Mouse (Mus musculus) midbrain, embryonic 13.5 days (tissue): ENCODE results near the gene Nog. TPM values are rescaled to one million over a fixed set of nuclear protein-coding genes. Genes with fewer than 3 reads are reported as not detected.

Experiments
- ATAC-seq: fragments of 200-750 bp; cut with Nextera tagmentation; 2 replicates; pipeline ENCODE4 v1.8.0; 2017; ENCODE audit warnings: mild to moderate bottlenecking, moderate TSS enrichment, moderate library complexity
- H3K27ac ChIP-seq: fragments of 300-500 bp; sonication (generic); 2 replicates; pipeline ENCODE4 v1.5.1; 2015; ENCODE audit warnings: inconsistent platforms, mild to moderate bottlenecking, moderate library complexity
- H3K27me3 ChIP-seq: fragments of 300-500 bp; sonication (generic); 2 replicates; pipeline ENCODE4 v1.6.1; 2015; ENCODE audit warnings: mild to moderate bottlenecking, inconsistent platforms
- H3K36me3 ChIP-seq: fragments of 300-500 bp; sonication (generic); 2 replicates; pipeline ENCODE4 v1.6.1; 2015; ENCODE audit warnings: mild to moderate bottlenecking, inconsistent platforms
- H3K4me1 ChIP-seq: fragments of 300-500 bp; sonication (generic); replicated peaks from 2 replicates; pipeline ENCODE4 v1.6.1; 2015; ENCODE audit warnings: inconsistent platforms
- H3K4me2 ChIP-seq: fragments of 300-500 bp; sonication (generic); replicated peaks from 2 replicates; pipeline ENCODE4 v1.6.1; 2015; ENCODE audit warnings: moderate library complexity, mild to moderate bottlenecking, inconsistent platforms
- H3K4me3 ChIP-seq: fragments of 300-500 bp; sonication (generic); replicated peaks from 2 replicates; pipeline ENCODE4 v1.5.1; 2015; ENCODE audit warnings: mild to moderate bottlenecking, inconsistent platforms
- H3K9ac ChIP-seq: fragments of 300-500 bp; sonication (generic); replicated peaks from 2 replicates; pipeline ENCODE4 v1.6.1; 2015; ENCODE audit warnings: mild to moderate bottlenecking, inconsistent platforms
- H3K9me3 ChIP-seq: fragments of 300-500 bp; sonication (generic); 2 replicates; pipeline ENCODE4 v1.6.1; 2016; ENCODE audit warnings: mild to moderate bottlenecking, inconsistent platforms
- WGBS: fragments of 180-500 bp; shearing (Covaris S2); methylation state at CpG from one replicate; pipeline ENCODE4 v1.1.7; 2015; 5-methylcytosine and 5-hydroxymethylcytosine counted together
- polyA plus RNA-seq: library from polyadenylated mRNA; unstranded; fragments of >200 nt; fragmentation: Nextera tagmentation; extraction: Ambion mirVana; gene quantifications from 2 replicates; pipeline ENCODE4 v1.2.1, GENCODE M21; 2015

Nog gene
- polyA plus RNA-seq, 1 experiment from 2014 or later, result 3.2 TPM

- Histone ChIP-seq H3K9me3 (peaks cover 4% of the 10 kb centered on the region; the same call in 1 of the 2 replicates), H3K4me3 (peak overlapping the region; percentile 53), H3K4me1 (peaks cover 24% of the 10 kb centered on the region), H3K4me2 (peak overlapping the region; percentile 92), H3K27me3 (0 out of 2 replicates have a peak, but pooled peaks cover 4% of the 10 kb centered on the region), H3K9ac (no peak overlapping the region), H3K27ac (peak overlapping the region; percentile 82; the same call in 1 of the 2 replicates), H3K36me3 (no peaks in the 10 kb centered on the region)
- peak; percentile 70 for ATAC-seq
- 2% methylated on average over 14 of the region's 16 CpGs for WGBS
Observed at GRCm38 (mm10) chr11:89303421-89303820, 1.3 kb upstream of the Nog start.

GRCm38 (mm10) chr11:89302816-89303180 is 666 bp upstream of the Nog start:
- H3K27me3 ChIP-seq, result 0 out of 2 replicates have a peak, but pooled peaks cover 3% of the 10 kb centered on the region
- H3K27ac ChIP-seq, result peak overlapping the region; percentile 82
- peak overlapping the region; percentile 92 for H3K4me2 ChIP-seq
- peaks cover 4% of the 10 kb centered on the region; the same call in 1 of the 2 replicates for H3K9me3 ChIP-seq
- peak overlapping the region; percentile 53 for H3K4me3 ChIP-seq
- peak; percentile 72 for ATAC-seq
- no peaks in the 10 kb centered on the region for H3K36me3 ChIP-seq
- peak overlapping the region; percentile 78 for H3K9ac ChIP-seq
- WGBS, result 0% methylated on average over 9 of the region's 29 CpGs
- peaks cover 29% of the 10 kb centered on the region for H3K4me1 ChIP-seq

GRCm38 (mm10) chr11:89301331-89302055 is 639 bp downstream of the Nog start:
- Histone ChIP-seq H3K9me3 (peaks cover 3% of the 10 kb centered on the region; the same call in 1 of the 2 replicates), H3K36me3 (no peaks in the 10 kb centered on the region), H3K27ac (peak overlapping the region; percentile 82), H3K27me3 (peaks cover 3% of the 10 kb centered on the region), H3K4me3 (peak overlapping the region; percentile 53), H3K4me2 (peak overlapping the region; percentile 92), H3K4me1 (peaks cover 34% of the 10 kb centered on the region), H3K9ac (peak overlapping the region; percentile 78)
- WGBS, result 1% methylated on average over 53 of the region's 53 CpGs
- ATAC-seq, result peak; percentile 8; the same call in 1 of the 2 replicates

GRCm38 (mm10) chr11:89299784-89300775 is 2.1 kb downstream of the Nog start:
- H3K36me3 ChIP-seq, result no peaks in the 10 kb centered on the region
- peaks cover 34% of the 10 kb centered on the region for H3K4me1 ChIP-seq
- H3K27me3 ChIP-seq, result peaks cover 16% of the 10 kb centered on the region
- ATAC-seq, result no peak
- no peaks in the 10 kb centered on the region for H3K9me3 ChIP-seq
- H3K4me2 ChIP-seq, result peak overlapping the region; percentile 65
- H3K9ac ChIP-seq, result 0 out of 2 replicates have a peak overlapping the region, but pooled peaks have one; percentile 32
- 0 out of 2 replicates have a peak overlapping the region, but pooled peaks have one; percentile 57 for H3K27ac ChIP-seq
- WGBS, result under 1% methylated on average over 25 of the region's 26 CpGs
- H3K4me3 ChIP-seq, result peak overlapping the region; percentile 38

GRCm38 (mm10) chr11:89299116-89299783 is 2.9 kb downstream of the Nog start:
- Histone ChIP-seq H3K9me3 (no peaks in the 10 kb centered on the region), H3K4me2 (peak overlapping the region; percentile 65), H3K4me1 (peaks cover 34% of the 10 kb centered on the region), H3K9ac (peak overlapping the region; percentile 47; the same call in 1 of the 2 replicates), H3K4me3 (peak overlapping the region; percentile 38), H3K36me3 (no peaks in the 10 kb centered on the region), H3K27me3 (peaks cover 16% of the 10 kb centered on the region), H3K27ac (peak overlapping the region; percentile 57)
- ATAC-seq, result peak; percentile 29
- under 1% methylated on average over 28 of the region's 36 CpGs for WGBS

GRCm38 (mm10) chr11:89298285-89299010 is 3.7 kb downstream of the Nog start:
- H3K9me3 ChIP-seq, result no peaks in the 10 kb centered on the region
- peak overlapping the region; percentile 47 for H3K9ac ChIP-seq
- peak overlapping the region; percentile 65 for H3K4me2 ChIP-seq
- no peaks in the 10 kb centered on the region for H3K36me3 ChIP-seq
- peak; percentile 77 for ATAC-seq
- H3K4me3 ChIP-seq, result peak overlapping the region; percentile 38
- H3K27me3 ChIP-seq, result peaks cover 16% of the 10 kb centered on the region
- H3K4me1 ChIP-seq, result peaks cover 34% of the 10 kb centered on the region
- under 1% methylated on average over 30 of the region's 51 CpGs for WGBS
- peak overlapping the region; percentile 71 for H3K27ac ChIP-seq

- peak overlapping the region; percentile 71 for H3K27ac ChIP-seq
- no peaks in the 10 kb centered on the region for H3K36me3 ChIP-seq
- H3K4me1 ChIP-seq, result peaks cover 34% of the 10 kb centered on the region
- no peaks in the 10 kb centered on the region for H3K9me3 ChIP-seq
- ATAC-seq, result no peak
- peak overlapping the region; percentile 17; the same call in 1 of the 2 replicates for H3K9ac ChIP-seq
- H3K4me3 ChIP-seq, result peak overlapping the region; percentile 38; the same call in 1 of the 2 replicates
- H3K27me3 ChIP-seq, result peaks cover 16% of the 10 kb centered on the region
- H3K4me2 ChIP-seq, result peak overlapping the region; percentile 65
- 26% methylated on average over 5 of the region's 5 CpGs for WGBS
Observed at GRCm38 (mm10) chr11:89297521-89297920, 4.6 kb downstream of the Nog start.

- Histone ChIP-seq H3K36me3 (no peaks in the 10 kb centered on the region), H3K4me2 (no peak overlapping the region), H3K27me3 (no peaks in the 10 kb centered on the region), H3K9me3 (0 out of 2 replicates have a peak, but pooled peaks cover 2% of the 10 kb centered on the region), H3K4me3 (no peak overlapping the region), H3K9ac (no peak overlapping the region), H3K27ac (no peak overlapping the region), H3K4me1 (no peaks in the 10 kb centered on the region)
- 85% methylated on average over 13 of the region's 13 CpGs for WGBS
- ATAC-seq, result no peak
Observed at GRCm38 (mm10) chr11:89269809-89270361, 32.2 kb downstream of the Nog start.

GRCm38 (mm10) chr11:89267520-89267919 is 34.6 kb downstream of the Nog start:
- Histone ChIP-seq H3K9ac (no peak overlapping the region), H3K4me3 (no peak overlapping the region), H3K9me3 (0 out of 2 replicates have a peak, but pooled peaks cover 2% of the 10 kb centered on the region), H3K4me2 (no peak overlapping the region), H3K4me1 (no peaks in the 10 kb centered on the region), H3K27me3 (no peaks in the 10 kb centered on the region), H3K27ac (no peak overlapping the region), H3K36me3 (no peaks in the 10 kb centered on the region)
- no peak for ATAC-seq
- 91% methylated on average over 3 of the region's 3 CpGs for WGBS

GRCm38 (mm10) chr11:89265080-89265479 is 37.1 kb downstream of the Nog start:
- no peak overlapping the region for H3K27ac ChIP-seq
- H3K4me1 ChIP-seq, result peaks cover 1% of the 10 kb centered on the region; the same call in 1 of the 2 replicates
- no peak for ATAC-seq
- H3K9ac ChIP-seq, result no peak overlapping the region
- H3K4me2 ChIP-seq, result no peak overlapping the region
- H3K9me3 ChIP-seq, result 0 out of 2 replicates have a peak, but pooled peaks cover 2% of the 10 kb centered on the region
- no peaks in the 10 kb centered on the region for H3K27me3 ChIP-seq
- 60% methylated on average over 4 of the region's 4 CpGs for WGBS
- H3K4me3 ChIP-seq, result no peak overlapping the region
- no peaks in the 10 kb centered on the region for H3K36me3 ChIP-seq
